Mouse (Mus musculus) kidney, adult 9 months (tissue): ENCODE measurements around the gene Carns1.
"Not testable (repeated sequence)": the region's sequence is repeated elsewhere in the genome, so short reads cannot be mapped to it uniquely, and the experiment has no call there.

Experiments
- DNase-seq: peaks from one replicate; pipeline ENCODE4 v3.0.0; 2022

Gene Carns1

GRCm38 (mm10) chr19:4149283-4149682, 26.0 kb downstream of the Carns1 start:
- DNase-seq: no peak

- peak; percentile 32 for DNase-seq
Observed at GRCm38 (mm10) chr19:4148819-4149218, 26.5 kb downstream of the Carns1 start.

- peak; percentile 98 for DNase-seq
Observed at GRCm38 (mm10) chr19:4148491-4148806, 26.8 kb downstream of the Carns1 start, which contains the start of gene Coro1b. Gene Coro1b, plus strand, starts transcription at chr19:4148619.

- DNase-seq: no peak
Observed at GRCm38 (mm10) chr19:4147782-4148490, 27.3 kb downstream of the Carns1 start.

- DNase-seq: peak; percentile 33
Observed at GRCm38 (mm10) chr19:4147022-4147405, 28.3 kb downstream of the Carns1 start.

- DNase-seq: no peak
Observed at GRCm38 (mm10) chr19:4146366-4147021, 28.8 kb downstream of the Carns1 start.

GRCm38 (mm10) chr19:4145936-4146335, 29.3 kb downstream of the Carns1 start:
- DNase-seq: peak; percentile 11

GRCm38 (mm10) chr19:4144550-4145498, 30.5 kb downstream of the Carns1 start:
- peak; percentile 49 for DNase-seq

GRCm38 (mm10) chr19:4143759-4144268, 31.5 kb downstream of the Carns1 start, which contains the start of gene Cabp4:
Gene Cabp4, minus strand, starts transcription at chr19:4144033.
- no peak for DNase-seq

GRCm38 (mm10) chr19:4142416-4143173, 32.7 kb downstream of the Carns1 start:
- DNase-seq: peak; percentile 51

GRCm38 (mm10) chr19:4140147-4140546, 35.1 kb downstream of the Carns1 start:
- DNase-seq: no peak

- DNase-seq: no peak
Observed at GRCm38 (mm10) chr19:4139446-4139845, 35.8 kb downstream of the Carns1 start, which contains the start of gene Gpr152. Gene Gpr152, plus strand, starts transcription at chr19:4139787.

- no peak for DNase-seq
Observed at GRCm38 (mm10) chr19:4137913-4138312, 37.4 kb downstream of the Carns1 start.

GRCm38 (mm10) chr19:4136463-4136862, 38.8 kb downstream of the Carns1 start:
- no peak for DNase-seq

GRCm38 (mm10) chr19:4135963-4136345, 39.3 kb downstream of the Carns1 start:
- DNase-seq: not testable (repeated sequence)

- not testable (repeated sequence) for DNase-seq
Observed at GRCm38 (mm10) chr19:4135229-4135962, 39.9 kb downstream of the Carns1 start.

- DNase-seq: no peak
Observed at GRCm38 (mm10) chr19:4134354-4134753, 40.9 kb downstream of the Carns1 start.

GRCm38 (mm10) chr19:4131768-4132167, 43.5 kb downstream of the Carns1 start:
- no peak for DNase-seq

GRCm38 (mm10) chr19:4131075-4131474, 44.2 kb downstream of the Carns1 start:
- no peak for DNase-seq

- DNase-seq: no peak
Observed at GRCm38 (mm10) chr19:4130106-4130505, 45.2 kb downstream of the Carns1 start.

- DNase-seq: no peak
Observed at GRCm38 (mm10) chr19:4129462-4129861, 45.8 kb downstream of the Carns1 start.
